Mouse (Mus musculus) heart, embryonic 14.5 days (tissue): Measurements from ENCODE around the gene Insl3. TPM values are rescaled to one million over a fixed set of nuclear protein-coding genes. Genes with fewer than 3 reads are reported as not detected.

ENCODE experiments used
- ATAC-seq: fragments of 200-750 bp; cut with Nextera tagmentation; 2 replicates; pipeline ENCODE4 v1.8.0; 2017; ENCODE audit warnings: low read depth, moderate TSS enrichment; ENCODE audit not compliant: insufficient number of reproducible peaks, insufficient read depth, low FRiP score
- H3K27ac ChIP-seq, 2 experiments: fragments of 200-500 bp in 1 of 2; fragments of 300-500 bp in 1 of 2; sonication (generic) in 1 of 2; replicated peaks in 1 of 2; 2 replicates each; pipeline ENCODE4 v1.5.1; 2012 to 2014; ENCODE audit warnings: low read depth in 2 of 2, low read length in 2 of 2, control low read depth in 1 of 2, mild to moderate bottlenecking in 1 of 2, mixed read lengths in 1 of 2; ENCODE audit not compliant: control insufficient read depth in 1 of 2, insufficient read depth in 1 of 2
- H3K27me3 ChIP-seq: fragments of 300-500 bp; sonication (generic); 2 replicates; pipeline ENCODE4 v1.6.1; 2014; ENCODE audit warnings: mild to moderate bottlenecking, low read length, control low read depth; ENCODE audit not compliant: control insufficient read depth, insufficient read depth
- H3K36me3 ChIP-seq: fragments of 300-500 bp; sonication (generic); 2 replicates; pipeline ENCODE4 v1.6.1; 2014; ENCODE audit warnings: mild to moderate bottlenecking, control low read depth, low read length, mixed read lengths; ENCODE audit not compliant: control insufficient read depth, insufficient read depth
- H3K4me1 ChIP-seq, 2 experiments: fragments of 200-500 bp in 1 of 2; fragments of 300-500 bp in 1 of 2; sonication (generic) in 1 of 2; 2 replicates each; pipeline ENCODE4 v1.6.1; 2012 to 2014; ENCODE audit warnings: low read length in 2 of 2, control low read depth in 1 of 2, mixed read lengths in 1 of 2; ENCODE audit not compliant: control insufficient read depth in 2 of 2, insufficient read depth in 2 of 2
- H3K4me2 ChIP-seq: fragments of 300-500 bp; sonication (generic); 2 replicates; pipeline ENCODE4 v1.6.1; 2014; ENCODE audit warnings: mild to moderate bottlenecking, low read length
- H3K4me3 ChIP-seq, 2 experiments: fragments of 200-500 bp in 1 of 2; fragments of 300-500 bp in 1 of 2; sonication (generic) in 1 of 2; 2 replicates each; pipeline ENCODE4 v1.5.1; 2012 to 2014; ENCODE audit warnings: low read length in 2 of 2, mild to moderate bottlenecking in 2 of 2, control low read depth in 1 of 2, low read depth in 1 of 2, moderate library complexity in 1 of 2; ENCODE audit not compliant: control insufficient read depth in 1 of 2, insufficient read depth in 1 of 2
- H3K9ac ChIP-seq: fragments of 300-500 bp; sonication (generic); 2 replicates; pipeline ENCODE4 v1.6.1; 2014; ENCODE audit warnings: mild to moderate bottlenecking, low read length
- H3K9me3 ChIP-seq: fragments of 300-500 bp; sonication (generic); 2 replicates; pipeline ENCODE4 v1.6.1; 2016; ENCODE audit warnings: low read length, control low read depth; ENCODE audit not compliant: control insufficient read depth
- WGBS: fragments of 180-500 bp; shearing (Covaris S2); extraction: QIAGEN DNeasy Blood & Tissue Kit; methylation state at CpG from one replicate; pipeline ENCODE4 v1.1.7; 2014; 5-methylcytosine and 5-hydroxymethylcytosine counted together
- polyA plus RNA-seq: library from polyadenylated mRNA; unstranded; fragments of >200 nt; fragmentation: Nextera tagmentation; extraction: Ambion mirVana; gene quantifications from 2 replicates; pipeline ENCODE4 v1.2.1, GENCODE M21; 2014

The Insl3 gene
- polyA plus RNA-seq = 2.4 and 2.7 TPM in 2 replicates

- H3K36me3 ChIP-seq = no peaks in the 10 kb centered on the region
- H3K27me3 ChIP-seq = peaks cover 100% of the 10 kb centered on the region
- no peak within 1 kb of the TSS for H3K9ac ChIP-seq
- no peak within 1 kb of the TSS for H3K27ac ChIP-seq
- no peak within 1 kb of the TSS for H3K4me3 ChIP-seq
- no peaks in the 10 kb centered on the region for H3K9me3 ChIP-seq
- no peak for ATAC-seq
- WGBS = 11% methylated on average over 33 of the region's 33 CpGs
- H3K4me2 ChIP-seq = no peak within 1 kb of the TSS
- H3K4me1 ChIP-seq = peaks cover 12 to 19% of the 10 kb centered on the region in 2 experiments
These were observed at the start of gene Insl3 for GRCm38 (mm10) chr8:71689028-71689427. Gene Insl3, plus strand, starts transcription at chr8:71689214.

- H3K36me3 ChIP-seq = no peaks in the 10 kb centered on the region
- no peak overlapping the region for H3K4me2 ChIP-seq
- 68% methylated on average over 4 of the region's 4 CpGs for WGBS
- H3K9ac ChIP-seq = no peak overlapping the region
- H3K9me3 ChIP-seq = no peaks in the 10 kb centered on the region
- peaks cover 17% of the 10 kb centered on the region for H3K27me3 ChIP-seq
- ATAC-seq = no peak
- H3K27ac ChIP-seq = no peak overlapping the region
- peaks cover 0 to 2% of the 10 kb centered on the region in 2 experiments; a peak in 1 of 4 replicates for H3K4me1 ChIP-seq
- no peak overlapping the region for H3K4me3 ChIP-seq
These were observed 49.7 kb upstream of the Insl3 start for GRCm38 (mm10) chr8:71639318-71639717.

GRCm38 (mm10) chr8:71645510-71645909 is 43.5 kb upstream of the Insl3 start:
- no peak overlapping the region for H3K4me2 ChIP-seq
- 74% methylated on average over 9 of the region's 9 CpGs for WGBS
- no peak overlapping the region for H3K9ac ChIP-seq
- H3K27ac ChIP-seq = no peak overlapping the region
- no peak for ATAC-seq
- H3K4me3 ChIP-seq = no peak overlapping the region
- 0 out of 2 replicates have a peak, but pooled peaks cover 4% of the 10 kb centered on the region for H3K27me3 ChIP-seq
- no peaks in the 10 kb centered on the region for H3K36me3 ChIP-seq
- no peaks in the 10 kb centered on the region for H3K4me1 ChIP-seq
- H3K9me3 ChIP-seq = no peaks in the 10 kb centered on the region

GRCm38 (mm10) chr8:71654600-71654999 is 34.4 kb upstream of the Insl3 start:
- Histone ChIP-seq H3K27me3 (peaks cover 76% of the 10 kb centered on the region), H3K4me3 (no peak overlapping the region), H3K4me2 (peak overlapping the region; percentile 18; the same call in 1 of the 2 replicates), H3K27ac (no peak overlapping the region), H3K4me1 (peaks cover 2 to 3% of the 10 kb centered on the region in 2 experiments; a peak in 2 of 4 replicates), H3K9ac (no peak overlapping the region), H3K9me3 (no peaks in the 10 kb centered on the region), H3K36me3 (no peaks in the 10 kb centered on the region)
- WGBS = 1% methylated on average over 24 of the region's 24 CpGs
- ATAC-seq = no peak

GRCm38 (mm10) chr8:71657816-71658215 is 31.2 kb upstream of the Insl3 start:
- H3K4me3 ChIP-seq = no peak overlapping the region
- WGBS = 18% methylated on average over 9 of the region's 9 CpGs
- H3K4me1 ChIP-seq = peaks cover 2 to 3% of the 10 kb centered on the region in 2 experiments; a peak in 3 of 4 replicates
- H3K27me3 ChIP-seq = peaks cover 72% of the 10 kb centered on the region
- no peak overlapping the region for H3K9ac ChIP-seq
- no peaks in the 10 kb centered on the region for H3K36me3 ChIP-seq
- no peak overlapping the region for H3K27ac ChIP-seq
- ATAC-seq = no peak
- H3K4me2 ChIP-seq = no peak overlapping the region
- H3K9me3 ChIP-seq = no peaks in the 10 kb centered on the region

- no peaks in the 10 kb centered on the region for H3K9me3 ChIP-seq
- ATAC-seq = no peak
- peaks cover 2 to 3% of the 10 kb centered on the region in 2 experiments; a peak in 3 of 4 replicates for H3K4me1 ChIP-seq
- no peaks in the 10 kb centered on the region for H3K36me3 ChIP-seq
- no peak overlapping the region for H3K4me2 ChIP-seq
- H3K27ac ChIP-seq = no peak overlapping the region
- peaks cover 65% of the 10 kb centered on the region for H3K27me3 ChIP-seq
- no peak overlapping the region for H3K4me3 ChIP-seq
- H3K9ac ChIP-seq = no peak overlapping the region
- WGBS = 20% methylated on average over 17 of the region's 17 CpGs
These were observed 30.4 kb upstream of the Insl3 start for GRCm38 (mm10) chr8:71658515-71659049.

GRCm38 (mm10) chr8:71659751-71660150 is 29.3 kb upstream of the Insl3 start:
- peaks cover under 1% of the 10 kb centered on the region in 2 experiments; a peak in 3 of 4 replicates for H3K4me1 ChIP-seq
- no peak overlapping the region for H3K27ac ChIP-seq
- peaks cover 54% of the 10 kb centered on the region for H3K27me3 ChIP-seq
- 63% methylated on average over 1 of the region's 1 CpGs for WGBS
- no peak overlapping the region for H3K9ac ChIP-seq
- H3K4me2 ChIP-seq = no peak overlapping the region
- H3K4me3 ChIP-seq = no peak overlapping the region
- H3K9me3 ChIP-seq = no peaks in the 10 kb centered on the region
- no peak for ATAC-seq
- no peaks in the 10 kb centered on the region for H3K36me3 ChIP-seq
